Comparison of ENCODE assay signal across 12 mouse cellular contexts in the genomic region with DNA sequence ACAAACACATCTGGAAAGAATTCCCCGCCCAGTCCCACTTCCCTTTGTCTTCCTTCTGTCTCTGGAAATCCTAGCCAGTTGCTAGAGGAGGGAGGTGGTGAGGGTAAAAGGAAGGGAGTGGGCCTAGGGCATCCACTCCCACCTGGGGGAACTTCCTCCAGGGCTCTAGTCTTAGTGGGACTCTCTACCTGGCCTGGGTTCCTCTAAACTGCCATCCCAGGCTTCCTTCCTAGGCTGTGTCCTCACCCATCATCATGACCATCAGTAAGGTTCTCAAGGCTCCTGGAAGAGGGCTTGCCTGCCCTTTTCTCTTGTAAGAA. TPM values are rescaled to one million over a fixed set of nuclear protein-coding genes. Genes with fewer than 3 reads are reported as not detected.
DNase-seq lines count a peak whose midpoint lies in the region; ATAC-seq and TF ChIP-seq lines count a peak whose summit lies in the region.
"Had no signal": no experiment of that assay in that cellular context is flagged by ENCODE, and none has a peak within 500 bp of the region (broad histone marks: within the 10 kb centered on the region; RNA-seq: fewer than 3 reads in every experiment).

No protein-coding gene starts in this region.

- ATAC-seq in kidney, embryonic 16.5 days (ENCODE audit: low FRiP score, low TSS enrichment) = no peak
- ATAC-seq in embryonic facial prominence, embryonic 14.5 days (ENCODE audit: low read depth) = no peak
- peak; percentile 21; the same call in 1 of the 2 replicates for ATAC-seq in limb, embryonic 13.5 days (ENCODE audit: low FRiP score, low read depth)
- ATAC-seq: lung, postnatal 0 days had no signal

- peaks cover 12% of the 10 kb centered on the region for H3K36me3 ChIP-seq in kidney, embryonic 16.5 days (ENCODE audit: insufficient read depth, low read length)
- peaks cover 36% of the 10 kb centered on the region for H3K36me3 ChIP-seq in embryonic facial prominence, embryonic 10.5 days (replicated peaks)
- peaks cover 12% of the 10 kb centered on the region; the same call in 1 of the 2 replicates for H3K36me3 ChIP-seq in embryonic facial prominence, embryonic 14.5 days (ENCODE audit: control insufficient read depth, insufficient read depth, low read length)
- H3K36me3 ChIP-seq in limb, embryonic 13.5 days = peaks cover 20% of the 10 kb centered on the region

- no peak for TF ChIP-seq POLR2A in lung, adult 2 months (IDR thresholded peaks at IDR 0.05; ENCODE audit: borderline replicate concordance, extremely low read depth, low read depth, low read length)

- H3K9ac ChIP-seq in kidney, embryonic 16.5 days (replicated peaks; ENCODE audit: low read length) = 0 out of 2 replicates have a peak overlapping the region, but pooled peaks have one; percentile 9
- H3K9ac ChIP-seq in embryonic facial prominence, embryonic 14.5 days (ENCODE audit: low read depth, low read length) = peak overlapping the region; percentile 2; the same call in 1 of the 2 replicates
- peak overlapping the region; percentile 82 for H3K9ac ChIP-seq in limb, embryonic 13.5 days

- no peak for DNase-seq in kidney, adult 9 months
- no peak for DNase-seq in embryonic facial prominence, embryonic 10.5 days (ENCODE audit: low spot score)
- no peak for DNase-seq in embryonic facial prominence, embryonic 14.5 days (ENCODE audit: low spot score)
- DNase-seq in thymus, postnatal 10 days (ENCODE audit: low spot score in 2 of 2) = no peak
- DNase-seq in left cerebral cortex, postnatal 14 days (ENCODE audit: low spot score in 2 of 2) = no peak
- no peak for DNase-seq in lung, adult 2 months
- DNase-seq: cerebellum, adult 18-20 months; thymus, adult 18-20 months had no signal

- no peak for TF ChIP-seq CTCF in lung, adult 2 months (IDR thresholded peaks at IDR 0.05; ENCODE audit: insufficient read depth, low read length)

- H3K9me3 ChIP-seq in kidney, embryonic 16.5 days (ENCODE audit: low read length) = no peaks in the 10 kb centered on the region
- no peaks in the 10 kb centered on the region for H3K9me3 ChIP-seq in embryonic facial prominence, embryonic 10.5 days
- H3K9me3 ChIP-seq in embryonic facial prominence, embryonic 14.5 days (ENCODE audit: control insufficient read depth, low read length) = no peaks in the 10 kb centered on the region
- no peaks in the 10 kb centered on the region for H3K9me3 ChIP-seq in limb, embryonic 13.5 days
- H3K9me3 ChIP-seq: heart, embryonic 15.5 days had no signal

- peak overlapping the region; percentile 75; the same call in 1 of the 2 replicates for H3K4me2 ChIP-seq in kidney, embryonic 16.5 days (replicated peaks; ENCODE audit: low read depth, low read length)
- peak overlapping the region; percentile 77 for H3K4me2 ChIP-seq in embryonic facial prominence, embryonic 14.5 days (ENCODE audit: low read depth, low read length)
- peak overlapping the region; percentile 87 for H3K4me2 ChIP-seq in limb, embryonic 13.5 days (replicated peaks)

- intact Hi-C loops in left cerebral cortex, postnatal 14 days (cut with DNase I) = no loop called here

- H3K27ac ChIP-seq in kidney, embryonic 16.5 days (ENCODE audit: low read length) = peak overlapping the region; percentile 70; the same call in 1 of the 2 replicates
- peak overlapping the region; percentile 96 for H3K27ac ChIP-seq in embryonic facial prominence, embryonic 10.5 days (replicated peaks)
- peak overlapping the region; percentile 96 for H3K27ac ChIP-seq in embryonic facial prominence, embryonic 14.5 days (replicated peaks; ENCODE audit: low read depth, low read length)
- peak overlapping the region; percentile 95 for H3K27ac ChIP-seq in limb, embryonic 13.5 days
- H3K27ac ChIP-seq: heart, embryonic 15.5 days had no signal

- peaks cover 11% of the 10 kb centered on the region; the same call in 1 of the 2 replicates for H3K27me3 ChIP-seq in kidney, embryonic 16.5 days (ENCODE audit: insufficient read depth, low read length)
- H3K27me3 ChIP-seq in embryonic facial prominence, embryonic 10.5 days (replicated peaks; ENCODE audit: low read depth, poor library complexity, severe bottlenecking) = no peaks in the 10 kb centered on the region
- no peaks in the 10 kb centered on the region for H3K27me3 ChIP-seq in embryonic facial prominence, embryonic 14.5 days (replicated peaks; ENCODE audit: control insufficient read depth, insufficient read depth, low read length)
- H3K27me3 ChIP-seq in limb, embryonic 13.5 days = no peaks in the 10 kb centered on the region

- 17% methylated on average over 1 of the region's 1 CpGs for WGBS in kidney, embryonic 16.5 days
- 6% methylated on average over 1 of the region's 1 CpGs for WGBS in embryonic facial prominence, embryonic 10.5 days
- 22% methylated on average over 1 of the region's 1 CpGs for WGBS in embryonic facial prominence, embryonic 14.5 days
- 17% methylated on average over 1 of the region's 1 CpGs for WGBS in limb, embryonic 13.5 days
- 53% methylated on average over 1 of the region's 1 CpGs for WGBS in lung, adult 2 months

- peaks cover 64% of the 10 kb centered on the region for H3K4me1 ChIP-seq in kidney, embryonic 16.5 days (ENCODE audit: insufficient read depth, low read length)
- H3K4me1 ChIP-seq in embryonic facial prominence, embryonic 10.5 days = peaks cover 75% of the 10 kb centered on the region
- peaks cover 54% of the 10 kb centered on the region for H3K4me1 ChIP-seq in embryonic facial prominence, embryonic 14.5 days (ENCODE audit: control insufficient read depth, insufficient read depth, low read length)
- peaks cover 78% of the 10 kb centered on the region for H3K4me1 ChIP-seq in limb, embryonic 13.5 days
- no peaks in the 10 kb centered on the region for H3K4me1 ChIP-seq in lung, adult 2 months (ENCODE audit: control insufficient read depth, insufficient read depth, low read length)

- no peak overlapping the region for H3K4me3 ChIP-seq in kidney, embryonic 16.5 days (ENCODE audit: low read length)
- peak overlapping the region; percentile 78 for H3K4me3 ChIP-seq in embryonic facial prominence, embryonic 10.5 days
- no peak overlapping the region for H3K4me3 ChIP-seq in embryonic facial prominence, embryonic 14.5 days (ENCODE audit: low read depth, low read length)
- peak overlapping the region; percentile 67; the same call in 1 of the 2 replicates for H3K4me3 ChIP-seq in limb, embryonic 13.5 days
- no peak overlapping the region for H3K4me3 ChIP-seq in lung, adult 2 months (replicated peaks; ENCODE audit: extremely low read depth, low read depth, low read length)

RNA-seq across cellular contexts. Expression of gene Crabp2, which starts 2.0 kb away (rescaled TPM):
- polyA plus RNA-seq in kidney, embryonic 16.5 days (2015; fragmentation: Nextera tagmentation; extraction: Ambion mirVana) = 62.0 and 67.8 TPM in 2 replicates
- polyA plus RNA-seq in embryonic facial prominence, embryonic 10.5 days (2016; fragmentation: Nextera tagmentation; extraction: Ambion mirVana) = 686 and 800 TPM in 2 replicates
- 145 and 175 TPM in 2 replicates for polyA plus RNA-seq in embryonic facial prominence, embryonic 14.5 days (2014; fragmentation: Nextera tagmentation; extraction: Ambion mirVana)
- 518 and 520 TPM in 2 replicates for polyA plus RNA-seq in limb, embryonic 13.5 days (2015; fragmentation: Nextera tagmentation; extraction: Ambion mirVana)
- 1 to 10 TPM; 5.4 to 5.9 TPM for total RNA-seq in left cerebral cortex, postnatal 14 days (2021)
- polyA plus RNA-seq in lung, adult 2 months (2012; rRNA removed) = 15.1 TPM in 1 of 2 replicates, not detected in the other

RNA-seq across cellular contexts. Expression of gene Rrnad1, which starts 16.0 kb away (rescaled TPM):
- polyA plus RNA-seq in kidney, embryonic 16.5 days (2015; fragmentation: Nextera tagmentation; extraction: Ambion mirVana) = 19.9 and 22.7 TPM in 2 replicates
- polyA plus RNA-seq in embryonic facial prominence, embryonic 10.5 days (2016; fragmentation: Nextera tagmentation; extraction: Ambion mirVana) = 20.6 and 21.5 TPM in 2 replicates
- 12.8 and 13.3 TPM in 2 replicates for polyA plus RNA-seq in embryonic facial prominence, embryonic 14.5 days (2014; fragmentation: Nextera tagmentation; extraction: Ambion mirVana)
- polyA plus RNA-seq in limb, embryonic 13.5 days (2015; fragmentation: Nextera tagmentation; extraction: Ambion mirVana) = 22.3 and 23.6 TPM in 2 replicates
- total RNA-seq in left cerebral cortex, postnatal 14 days (2021) = 10 to 100 TPM; 17.7 to 19.0 TPM
- 28.3 and 29.7 TPM in 2 replicates for polyA plus RNA-seq in lung, adult 2 months (2012; rRNA removed)

RNA-seq across cellular contexts. Expression of gene Isg20l2, which starts 16.4 kb away (rescaled TPM):
- polyA plus RNA-seq in kidney, embryonic 16.5 days (2015; fragmentation: Nextera tagmentation; extraction: Ambion mirVana) = 60.2 and 68.7 TPM in 2 replicates
- 78.0 and 81.3 TPM in 2 replicates for polyA plus RNA-seq in embryonic facial prominence, embryonic 10.5 days (2016; fragmentation: Nextera tagmentation; extraction: Ambion mirVana)
- polyA plus RNA-seq in embryonic facial prominence, embryonic 14.5 days (2014; fragmentation: Nextera tagmentation; extraction: Ambion mirVana) = 20.9 and 22.9 TPM in 2 replicates
- polyA plus RNA-seq in limb, embryonic 13.5 days (2015; fragmentation: Nextera tagmentation; extraction: Ambion mirVana) = 65.5 and 66.7 TPM in 2 replicates
- total RNA-seq in left cerebral cortex, postnatal 14 days (2021) = 10 to 100 TPM; 14.3 to 15.2 TPM
- 10.7 and 12.8 TPM in 2 replicates for polyA plus RNA-seq in lung, adult 2 months (2012; rRNA removed)

RNA-seq across cellular contexts. Expression of gene Nes, which starts 24.4 kb away (rescaled TPM):
- 25.7 and 26.6 TPM in 2 replicates for polyA plus RNA-seq in kidney, embryonic 16.5 days (2015; fragmentation: Nextera tagmentation; extraction: Ambion mirVana)
- polyA plus RNA-seq in embryonic facial prominence, embryonic 10.5 days (2016; fragmentation: Nextera tagmentation; extraction: Ambion mirVana) = 35.3 and 46.2 TPM in 2 replicates
- 36.4 and 40.5 TPM in 2 replicates for polyA plus RNA-seq in embryonic facial prominence, embryonic 14.5 days (2014; fragmentation: Nextera tagmentation; extraction: Ambion mirVana)
- 30.5 and 32.8 TPM in 2 replicates for polyA plus RNA-seq in limb, embryonic 13.5 days (2015; fragmentation: Nextera tagmentation; extraction: Ambion mirVana)
- total RNA-seq in left cerebral cortex, postnatal 14 days (2021) = 10 to 100 TPM; 10.1 to 10.4 TPM
- 26.4 and 31.4 TPM in 2 replicates for polyA plus RNA-seq in lung, adult 2 months (2012; rRNA removed)

RNA-seq across cellular contexts. Expression of gene Mrpl24, which starts 27.2 kb away (rescaled TPM):
- polyA plus RNA-seq in kidney, embryonic 16.5 days (2015; fragmentation: Nextera tagmentation; extraction: Ambion mirVana) = 76.1 and 80.1 TPM in 2 replicates
- polyA plus RNA-seq in embryonic facial prominence, embryonic 10.5 days (2016; fragmentation: Nextera tagmentation; extraction: Ambion mirVana) = 78.4 and 79.3 TPM in 2 replicates
- polyA plus RNA-seq in embryonic facial prominence, embryonic 14.5 days (2014; fragmentation: Nextera tagmentation; extraction: Ambion mirVana) = 64.8 and 66.6 TPM in 2 replicates
- polyA plus RNA-seq in limb, embryonic 13.5 days (2015; fragmentation: Nextera tagmentation; extraction: Ambion mirVana) = 66.5 and 73.9 TPM in 2 replicates
- total RNA-seq in left cerebral cortex, postnatal 14 days (2021) = 10 to 100 TPM; 45.5 to 48.5 TPM
- 26.7 and 45.8 TPM in 2 replicates for polyA plus RNA-seq in lung, adult 2 months (2012; rRNA removed)

Comparison
In these comparisons a context has a peak if more than half of its experiments do, and no peak if none do; other contexts are left out.
1. H3K4me3 ChIP-seq: peak in embryonic facial prominence, embryonic 10.5 days (single experiment) and limb, embryonic 13.5 days (single experiment); none in kidney, embryonic 16.5 days (single experiment), embryonic facial prominence, embryonic 14.5 days (single experiment) and lung, adult 2 months (single experiment).
2. H3K9ac ChIP-seq: peak in every context shown above with its lines; median percentile 82 in limb, embryonic 13.5 days; 9 in kidney, embryonic 16.5 days; 2 in embryonic facial prominence, embryonic 14.5 days.
3. Peak in every context shown above with its lines, with median percentiles within 50 percentile points of each other: H3K27ac ChIP-seq and H3K4me2 ChIP-seq.